Mouse (Mus musculus) embryo, embryonic 9.5 days (tissue): ENCODE results near the gene Ptprcap.
"Not testable (repeated sequence)": the region's sequence is repeated elsewhere in the genome, so short reads cannot be mapped to it uniquely, and the experiment has no call there.

Source experiments
- DNase-seq: peaks from one replicate; pipeline ENCODE4 v3.0.0-alpha.2; 2017; ENCODE audit errors: extremely low spot score

The Ptprcap gene

DNA sequence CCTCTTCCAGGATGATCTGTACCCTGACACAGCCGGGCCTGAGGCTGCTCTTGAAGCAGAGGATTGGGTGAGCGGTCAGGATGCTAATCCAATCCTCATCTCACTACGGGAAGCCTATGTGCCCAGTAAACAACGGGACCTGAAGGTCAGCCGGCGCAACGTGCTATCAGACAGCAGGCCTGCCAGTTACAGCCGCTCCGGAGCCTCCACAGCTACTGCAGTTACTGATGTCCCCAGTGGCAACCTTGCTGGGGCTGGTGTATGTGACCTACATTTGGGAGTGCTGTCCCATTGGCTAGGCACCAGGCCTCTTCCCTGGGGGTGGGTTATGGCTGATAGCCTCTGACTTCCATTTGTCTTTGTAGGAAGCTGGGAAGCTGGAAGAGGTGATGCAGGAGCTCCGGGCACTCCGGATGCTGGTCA, at the start of gene Ptprcap:
TSS of gene Ptprcap (plus strand) at position 373 of the 423 bp plus-strand sequence.
- no peak for DNase-seq

DNA sequence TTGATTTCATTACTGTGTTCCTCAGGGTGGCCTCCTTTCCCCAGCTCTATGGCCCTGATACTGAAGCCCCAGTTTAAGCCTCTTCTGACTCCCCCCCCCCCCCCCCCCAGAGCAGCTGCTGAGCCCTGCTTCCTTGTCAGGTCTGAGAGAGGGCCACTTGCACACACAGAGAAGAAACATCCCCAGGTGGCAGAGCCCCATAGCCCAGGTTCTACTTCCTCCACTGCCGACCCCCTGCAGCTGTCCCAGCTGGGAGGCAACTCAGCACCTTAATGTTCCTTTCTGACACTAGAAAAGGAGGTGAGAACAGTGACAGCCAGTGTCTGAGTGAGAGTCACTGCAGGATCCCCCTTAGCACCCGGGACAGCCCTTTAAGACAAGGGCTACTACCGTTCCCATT, 49.6 kb upstream of the Ptprcap start:
- no peak for DNase-seq

DNA sequence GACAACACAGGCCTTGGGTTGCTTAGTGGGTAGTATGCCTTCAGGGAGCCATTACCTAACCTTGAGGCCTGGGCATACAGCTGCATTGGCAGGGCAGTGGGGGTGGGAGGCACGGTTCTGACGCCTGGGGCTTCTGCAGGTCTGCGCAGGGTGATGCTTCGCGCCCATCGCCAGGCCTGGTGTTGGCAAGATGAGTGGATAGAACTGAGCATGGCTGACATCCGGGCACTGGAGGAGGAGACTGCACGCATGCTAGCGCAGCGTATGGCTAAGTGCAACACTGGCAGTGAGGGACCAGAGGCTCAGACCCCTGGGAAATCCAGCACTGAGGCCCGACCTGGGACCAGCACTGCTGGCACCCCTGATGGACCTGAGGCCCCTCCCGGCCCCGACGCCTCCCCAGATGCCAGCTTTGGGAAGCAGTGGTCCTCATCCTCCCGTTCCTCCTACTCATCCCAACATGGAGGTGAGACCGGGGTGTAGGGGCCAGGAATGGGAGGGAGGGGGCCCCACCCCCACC, 48.7 kb upstream of the Ptprcap start:
- DNase-seq, result no peak

DNA sequence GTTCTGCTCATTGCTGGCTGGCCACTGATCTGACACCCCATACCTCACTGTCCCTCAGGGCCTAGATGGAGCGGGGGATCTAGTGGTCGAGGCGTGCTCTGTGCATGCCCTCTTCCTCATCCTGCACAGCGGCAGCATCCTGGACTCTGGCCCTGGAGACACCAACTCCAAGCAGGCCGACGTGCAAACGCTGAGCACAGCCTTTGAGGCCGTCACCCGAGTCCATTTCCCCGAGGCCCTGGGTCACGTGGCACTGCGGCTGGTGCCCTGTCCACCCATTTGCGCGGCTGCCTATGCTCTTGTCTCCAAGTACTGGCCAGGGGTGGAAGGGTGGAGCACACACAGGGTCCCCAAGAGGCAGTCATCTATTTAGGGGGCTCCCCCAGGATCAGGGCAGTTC, 46.8 kb upstream of the Ptprcap start:
- DNase-seq, result no peak

DNA sequence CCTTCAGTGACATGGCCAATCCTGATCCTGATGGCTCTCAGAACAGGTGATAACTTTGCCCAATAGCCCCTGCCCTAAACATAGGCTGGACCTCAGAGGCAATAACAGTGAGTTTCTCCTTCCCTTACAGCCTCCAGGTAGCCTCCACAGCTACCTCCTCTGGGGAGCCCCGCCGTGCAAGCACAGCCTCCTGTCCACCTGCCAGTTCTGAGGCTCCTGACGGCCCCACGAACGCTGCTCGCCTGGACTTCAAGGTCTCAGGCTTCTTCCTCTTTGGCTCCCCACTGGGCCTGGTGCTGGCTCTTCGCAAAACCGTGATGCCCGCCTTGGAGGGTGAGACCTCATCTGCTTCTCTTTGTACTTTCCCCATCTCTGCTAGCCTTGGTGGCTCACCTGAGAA, 44.9 kb upstream of the Ptprcap start:
- no peak for DNase-seq

DNA sequence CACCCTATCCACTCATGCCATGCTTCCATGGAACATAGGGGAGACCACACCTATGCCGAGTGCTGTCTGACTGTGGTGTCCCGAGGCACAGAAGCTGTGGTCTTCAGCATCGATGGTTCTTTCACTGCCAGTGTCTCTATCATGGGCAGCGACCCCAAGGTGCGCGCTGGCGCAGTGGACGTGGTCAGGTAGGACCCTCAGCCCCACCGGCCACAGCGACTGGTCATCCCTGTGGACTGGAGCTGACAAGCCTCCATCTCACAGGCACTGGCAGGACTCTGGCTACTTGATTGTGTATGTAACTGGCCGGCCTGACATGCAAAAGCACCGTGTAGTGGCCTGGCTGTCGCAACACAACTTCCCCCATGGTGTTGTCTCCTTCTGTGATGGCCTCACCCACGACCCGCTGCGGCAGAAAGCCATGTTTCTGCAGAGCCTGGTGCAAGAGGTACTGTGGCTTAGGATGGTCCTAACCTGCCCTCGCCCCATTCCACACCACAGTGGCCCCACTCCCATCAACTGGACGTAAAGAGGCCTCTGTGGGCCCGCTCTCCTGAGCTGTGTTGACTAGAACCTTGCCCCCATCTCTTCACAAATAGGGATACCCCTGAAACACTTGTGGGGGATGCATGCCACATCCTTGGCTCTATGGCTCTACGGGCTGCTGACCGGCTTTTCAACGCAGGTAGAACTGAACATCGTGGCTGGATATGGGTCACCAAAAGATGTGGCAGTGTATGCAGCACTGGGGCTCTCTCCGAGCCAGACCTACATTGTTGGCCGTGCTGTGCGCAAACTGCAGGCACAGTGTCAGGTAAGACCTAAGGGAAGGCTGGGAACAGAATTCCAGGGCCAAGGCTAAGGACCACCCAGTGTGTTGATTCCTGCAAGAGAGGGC, 41.1 kb upstream of the Ptprcap start:
- no peak for DNase-seq

DNA sequence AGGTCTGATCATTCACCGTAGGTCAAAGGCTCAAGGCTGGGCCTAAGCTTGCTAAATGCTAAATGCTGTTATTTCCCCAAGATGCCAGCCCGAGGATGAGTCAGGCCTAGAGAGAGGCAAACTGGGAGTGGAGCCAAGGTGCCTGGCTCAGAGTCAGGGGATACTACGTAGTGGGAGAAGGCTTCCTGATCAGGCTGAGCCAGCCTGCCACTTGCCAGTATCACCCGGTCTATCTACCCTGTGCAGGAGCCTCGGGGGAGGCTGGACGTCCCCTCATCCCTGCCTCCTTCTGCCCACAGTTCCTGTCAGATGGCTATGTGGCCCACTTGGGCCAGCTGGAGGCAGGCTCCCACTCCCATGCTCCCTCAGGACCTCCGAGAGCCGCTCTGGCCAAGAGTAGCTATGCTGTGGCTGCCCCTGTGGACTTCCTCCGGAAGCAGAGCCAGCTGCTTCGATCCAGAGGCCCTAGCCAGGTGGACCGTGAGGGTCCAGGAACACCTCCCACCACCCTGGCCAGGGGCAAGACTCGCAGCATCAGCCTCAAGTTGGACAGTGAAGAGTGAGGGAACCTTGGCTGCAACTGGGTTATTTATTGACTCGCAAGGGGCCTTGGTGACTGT, 40.1 kb upstream of the Ptprcap start:
- no peak for DNase-seq

DNA sequence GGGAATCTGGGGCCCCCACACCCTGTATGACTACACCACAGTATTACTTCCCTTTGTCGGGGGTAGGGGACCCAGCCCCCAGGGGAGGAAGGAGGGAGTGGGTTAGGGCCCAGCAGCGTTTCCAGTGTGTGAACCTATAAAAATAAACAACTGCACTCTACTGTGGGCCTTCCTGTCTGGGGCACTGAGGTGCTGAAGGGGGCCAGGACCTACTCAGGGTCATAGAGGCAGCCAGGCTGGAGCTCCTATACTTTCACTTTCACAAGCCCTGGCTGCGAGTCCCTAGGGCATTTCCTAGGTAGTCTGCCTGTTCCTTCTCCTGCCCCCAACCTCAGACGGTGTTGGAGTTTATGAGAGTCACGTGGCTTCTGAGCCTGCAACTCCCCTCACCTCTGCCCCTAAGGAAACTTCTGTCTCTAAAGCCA, 39.6 kb upstream of the Ptprcap start:
- no peak for DNase-seq

DNA sequence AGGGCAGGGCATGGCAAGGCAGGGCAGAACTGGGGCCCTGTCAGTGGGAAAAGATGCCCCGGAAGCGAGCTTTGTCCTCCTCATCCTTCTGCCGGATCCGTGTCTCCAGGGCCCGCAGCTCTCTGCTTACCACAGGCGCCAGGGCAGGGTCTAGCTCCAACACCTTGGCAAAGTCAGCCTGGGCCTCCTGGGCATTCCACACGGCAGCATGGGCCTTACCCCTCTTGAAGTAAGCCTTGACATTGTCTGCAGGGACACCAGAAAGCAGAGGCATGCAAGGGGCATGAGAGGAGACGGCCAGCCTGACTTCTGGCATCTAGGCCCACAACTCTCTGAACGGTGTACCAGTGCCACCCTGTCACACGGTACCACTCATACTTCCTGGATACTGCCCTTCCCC, 38.9 kb upstream of the Ptprcap start:
- no peak for DNase-seq

DNA sequence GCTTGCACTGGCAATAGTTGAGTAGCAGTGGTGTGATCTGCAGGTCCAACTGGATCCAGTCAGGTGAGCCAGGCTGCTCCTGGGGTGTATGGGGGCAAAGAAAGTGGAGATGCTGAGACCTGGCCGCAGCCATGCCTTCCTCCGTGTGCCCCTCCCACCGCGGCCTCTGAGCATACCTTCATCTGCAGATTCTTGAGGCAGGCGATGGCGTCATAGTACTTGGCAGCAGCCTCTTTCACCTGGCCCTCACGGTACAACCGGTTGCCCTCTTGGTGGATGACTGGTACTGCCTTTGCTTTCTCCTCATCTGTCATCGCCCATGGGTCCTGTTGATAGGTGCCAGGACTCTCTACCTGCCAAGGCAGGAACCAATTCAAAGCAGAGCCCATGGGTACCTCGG, 38.3 kb upstream of the Ptprcap start:
- no peak for DNase-seq

DNA sequence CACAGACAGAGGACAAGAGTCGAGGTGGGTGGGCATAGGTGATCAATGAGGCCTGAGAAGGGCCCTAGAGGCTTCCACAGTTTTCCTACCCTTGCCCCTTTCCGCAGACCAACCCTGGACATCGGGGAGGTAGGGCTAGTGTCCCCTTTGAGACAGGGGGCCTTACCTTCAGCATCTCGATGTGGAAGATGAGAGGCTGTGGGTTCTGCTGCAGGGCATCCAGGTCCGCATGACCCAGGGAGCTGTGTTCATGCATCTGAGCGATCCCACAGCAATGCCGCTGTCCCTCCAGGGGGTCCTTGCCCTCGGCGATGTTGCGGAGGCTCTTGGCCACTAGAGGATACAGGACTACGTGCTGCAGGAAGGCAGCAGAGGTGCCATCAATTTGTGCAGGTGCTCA, 37.6 kb upstream of the Ptprcap start:
- DNase-seq, result no peak

DNA sequence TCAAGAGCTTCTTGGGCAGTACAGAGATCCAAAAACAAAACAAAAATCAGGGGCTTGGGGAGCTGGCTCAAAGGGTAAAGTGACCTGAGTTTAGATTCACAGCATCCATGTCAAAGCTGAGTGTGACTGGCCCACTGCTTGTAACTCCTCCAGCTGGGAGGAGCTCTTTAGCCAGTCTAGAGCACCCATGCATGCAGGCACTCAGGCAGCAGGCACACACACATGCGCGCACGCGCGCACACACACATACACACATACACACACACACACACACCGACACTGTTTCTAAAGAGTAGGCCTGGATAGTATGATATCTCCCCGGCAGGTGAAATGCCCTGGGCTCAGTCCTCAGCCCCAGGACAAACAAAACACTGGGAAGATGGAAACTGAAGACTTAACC, 36.4 kb upstream of the Ptprcap start:
- DNase-seq, result no peak

DNA sequence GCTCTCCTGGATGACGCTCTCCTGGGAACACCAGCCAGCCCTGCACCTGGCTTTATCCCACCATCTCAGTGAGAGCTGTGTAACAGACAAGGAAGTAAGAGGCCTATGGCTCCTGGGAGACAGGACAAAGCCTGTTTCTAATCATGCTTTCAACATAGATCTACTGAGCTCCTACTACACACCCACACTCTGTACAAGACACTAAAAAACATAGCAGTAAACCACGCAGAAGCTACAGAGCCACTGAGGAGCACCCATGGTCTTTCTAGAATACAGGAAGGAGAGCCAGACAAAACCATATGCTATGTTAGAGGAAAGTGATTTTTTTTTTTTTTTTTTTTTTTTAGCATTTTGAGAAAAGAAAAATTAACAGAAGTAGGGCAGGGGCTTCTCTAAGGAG, 35.1 kb upstream of the Ptprcap start:
- DNase-seq, result no peak

DNA sequence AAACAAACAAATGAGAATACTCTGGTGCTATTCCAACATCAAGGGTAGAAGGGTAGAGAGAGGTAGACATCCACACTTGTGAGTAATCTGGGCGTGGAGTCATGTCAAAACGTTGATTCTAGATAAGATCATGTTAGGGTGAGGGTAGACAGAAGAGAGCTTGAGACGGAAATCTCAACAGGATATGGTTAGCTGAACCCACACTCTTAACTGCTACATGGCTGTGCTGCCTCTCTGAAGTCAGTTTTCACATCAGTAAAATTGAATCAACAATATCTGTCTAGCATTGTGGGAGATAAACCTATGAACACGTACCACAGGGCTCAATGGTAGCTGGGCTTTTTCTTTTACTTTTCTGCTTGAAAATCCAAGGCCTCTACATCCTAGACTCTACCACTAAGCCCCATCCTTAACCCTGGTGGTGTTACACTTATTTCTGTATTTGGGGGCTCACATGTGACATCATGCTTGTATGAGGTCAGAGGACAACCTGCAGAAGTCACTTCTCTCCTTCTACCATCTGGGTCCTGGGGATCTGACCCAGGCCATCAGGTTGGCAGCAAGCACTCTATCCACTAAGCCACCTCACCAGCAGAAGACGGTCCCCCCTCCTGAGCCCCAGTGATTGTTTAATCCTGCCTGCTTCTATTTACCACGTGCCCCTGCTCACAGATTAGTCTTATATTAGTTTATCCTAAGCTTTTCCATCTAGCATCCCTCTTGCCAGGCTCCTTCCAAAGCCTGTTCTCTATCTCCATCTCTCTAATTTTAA, 33.5 kb upstream of the Ptprcap start:
- DNase-seq, result no peak

DNA sequence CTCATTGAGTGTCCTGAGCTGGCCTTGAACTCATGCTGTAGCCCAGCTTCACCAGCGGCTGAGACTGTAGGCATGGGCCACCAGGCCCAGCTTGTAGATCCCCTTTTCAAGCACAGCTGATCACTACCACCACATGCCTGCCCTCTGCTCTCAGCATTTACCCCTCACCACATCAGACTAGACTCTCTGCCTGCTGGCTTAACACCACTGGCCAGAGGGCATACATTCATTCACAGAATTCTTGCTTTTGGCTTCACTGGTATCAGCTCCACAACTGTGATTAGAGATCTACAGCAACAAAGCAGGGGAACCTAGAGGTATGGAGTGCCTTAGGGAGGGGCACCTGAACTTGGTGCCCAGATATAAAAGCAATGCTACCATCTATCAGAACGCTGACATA, 32.9 kb upstream of the Ptprcap start:
- no peak for DNase-seq

DNA sequence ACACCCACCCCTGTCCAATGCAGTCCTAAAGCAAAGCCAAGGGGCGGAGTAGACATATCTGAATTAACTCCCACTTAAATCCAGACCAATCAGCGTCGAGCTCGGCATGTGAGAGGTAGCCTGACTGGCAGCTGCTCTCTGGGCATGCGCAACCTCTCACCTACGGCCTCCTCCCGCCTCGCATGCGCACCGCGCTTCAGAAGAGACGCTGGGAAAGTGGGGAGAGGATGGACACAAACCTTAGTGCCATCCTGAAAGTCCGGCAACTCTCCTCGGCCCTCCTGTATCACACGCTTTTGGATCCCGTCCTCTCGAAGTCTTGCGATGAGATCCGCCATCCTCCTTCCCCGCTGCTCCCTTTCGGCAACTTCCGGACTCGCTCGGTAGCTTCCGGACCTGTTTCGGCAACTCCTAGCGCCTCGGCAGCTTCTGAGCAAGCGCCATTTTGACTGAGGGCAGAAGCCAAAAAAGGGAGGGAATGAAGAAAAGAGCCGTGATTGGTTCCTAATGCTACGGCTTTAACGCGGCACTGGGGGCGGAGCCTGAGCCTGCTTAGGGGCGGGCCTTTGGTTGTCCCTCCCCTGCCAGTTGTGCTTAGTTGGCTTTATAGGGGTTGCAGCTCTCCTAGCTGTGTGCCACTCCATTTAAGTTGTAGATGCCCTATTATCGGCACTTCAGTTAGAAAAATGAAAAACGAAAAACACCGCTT, 32.2 kb upstream of the Ptprcap start:
- peak; percentile 98 for DNase-seq

DNA sequence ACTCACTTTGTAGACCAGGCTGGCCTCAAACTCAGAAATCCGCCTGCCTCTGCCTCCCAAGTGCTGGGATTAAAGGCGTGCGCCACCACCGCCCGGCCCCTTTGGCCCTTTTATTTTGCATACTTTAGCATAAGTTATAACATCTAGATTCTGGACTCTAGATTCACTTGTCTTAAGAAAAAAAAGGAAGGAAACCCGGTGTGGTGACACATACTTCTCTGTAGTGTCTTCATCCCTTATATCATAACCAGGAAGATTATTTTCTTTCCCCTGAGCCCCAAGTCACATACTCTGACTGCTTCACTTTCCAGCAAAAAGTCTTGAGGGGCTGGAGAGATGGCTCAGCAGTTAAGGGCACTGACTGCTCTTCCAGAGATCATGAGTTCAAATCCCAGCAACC, 31.5 kb upstream of the Ptprcap start:
- not testable (repeated sequence) for DNase-seq

DNA sequence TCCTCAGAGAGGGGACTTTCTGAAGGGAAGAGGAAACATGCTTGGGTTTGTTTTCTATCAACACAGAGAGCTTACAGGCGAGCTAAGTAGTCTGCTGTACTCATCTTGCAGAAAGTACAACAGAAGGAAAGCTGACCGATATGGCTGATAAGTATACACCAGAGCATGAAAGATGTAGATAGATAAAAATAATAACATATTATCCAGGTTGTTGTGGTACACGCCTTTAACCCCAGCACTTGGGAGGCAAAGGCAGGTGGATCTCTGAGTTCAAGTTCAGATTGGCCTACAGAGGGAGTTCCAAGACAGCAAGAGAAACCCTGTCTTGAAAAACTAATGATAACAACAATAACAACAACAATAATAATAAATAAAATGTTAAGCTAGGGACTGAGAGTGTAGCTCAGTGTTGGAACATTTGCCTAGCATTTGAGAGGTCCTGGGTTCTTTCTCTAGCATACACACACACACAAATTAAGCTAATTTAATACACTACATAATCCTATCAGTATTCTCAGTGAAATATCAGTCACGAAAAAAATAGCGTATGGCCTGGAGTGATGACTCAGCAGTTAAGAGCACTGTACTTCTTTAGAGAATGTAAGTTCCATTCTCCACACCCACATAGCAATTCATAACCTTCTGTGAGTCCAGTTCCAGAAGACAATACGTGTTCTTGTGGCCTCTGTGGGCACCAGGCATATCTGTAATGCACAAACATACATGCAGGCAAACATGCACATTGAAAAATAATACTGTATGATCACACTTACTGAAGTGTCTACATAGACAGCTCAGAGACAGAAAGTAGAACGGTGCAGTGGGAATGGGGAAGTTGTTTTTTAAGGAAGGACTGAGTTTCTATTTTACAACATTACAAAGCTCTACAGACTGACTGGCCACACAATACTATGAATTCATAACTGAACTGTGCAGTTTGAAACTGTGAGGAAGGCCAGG, 30.7 kb upstream of the Ptprcap start:
- DNase-seq, result no peak

DNA sequence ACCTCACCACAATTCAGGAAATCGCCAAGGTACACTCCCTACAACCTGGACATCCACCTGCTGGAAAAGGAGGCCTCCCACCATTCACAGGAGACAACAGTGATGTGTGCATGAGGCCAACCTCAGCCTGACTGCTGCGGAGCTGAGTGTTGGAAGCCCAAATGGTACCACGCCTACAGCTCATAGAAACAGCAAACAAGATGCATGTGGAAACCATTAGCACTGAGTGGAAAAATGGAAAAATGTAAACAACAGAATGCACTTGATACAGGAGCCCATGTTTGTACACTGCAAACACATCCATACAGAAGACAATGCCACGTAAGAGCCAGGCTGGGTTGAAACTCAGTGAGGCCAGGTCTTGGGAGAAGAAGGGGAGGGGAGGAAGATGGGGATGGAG, 29.0 kb upstream of the Ptprcap start:
- DNase-seq, result no peak

DNA sequence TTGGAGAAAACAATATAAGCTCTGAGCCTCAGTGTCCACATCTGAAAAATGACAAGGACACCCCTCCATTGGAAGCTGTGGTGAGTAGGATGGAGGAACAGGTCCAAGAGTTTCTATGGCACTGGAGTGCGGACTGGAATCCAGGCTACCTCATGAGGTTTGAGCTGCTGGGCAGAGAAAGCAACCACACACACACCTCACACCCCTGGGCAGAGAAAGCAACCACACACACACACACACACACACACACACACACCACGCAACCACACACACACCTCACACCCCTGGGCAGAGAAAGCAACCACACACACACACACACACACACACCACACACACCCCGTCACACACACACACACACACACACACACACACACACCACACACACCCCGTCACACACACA, 28.1 kb upstream of the Ptprcap start:
- DNase-seq, result not testable (repeated sequence)
